Mouse (Mus musculus) spleen, adult 2 months (tissue): ENCODE data around the gene Ccdc93.

Source experiments
- CTCF ChIP-seq: fragments of 200-500 bp; IDR thresholded peaks from 2 replicates; pipeline ENCODE4 v1.5.1; 2011; ENCODE audit warnings: mild to moderate bottlenecking, inconsistent platforms; ENCODE audit not compliant: insufficient read depth, insufficient read length, insufficient replicate concordance; ENCODE audit errors: extremely low read depth
- POLR2A ChIP-seq: fragments of 200-500 bp; IDR thresholded peaks from 2 replicates; pipeline ENCODE4 v1.6.1; 2011; ENCODE audit warnings: low read depth, low read length, inconsistent platforms

- no peak for TF ChIP-seq CTCF
- no peak for TF ChIP-seq POLR2A
Measured at GRCm38 (mm10) chr1:121527061-121527460, 96.2 kb downstream of the Ccdc93 start.
